Mouse (Mus musculus): ENCODE measurements at regions not wholly inside any gene's neighbourhood (a gene's known extent, or its start where the extent isn't known, plus 50 kb on each side); places are given as distances from the start of the nearest gene placed in this dataset.
A peak's percentile ranks its signal among the peaks of the same experiment; 100 is the strongest.

DNA sequence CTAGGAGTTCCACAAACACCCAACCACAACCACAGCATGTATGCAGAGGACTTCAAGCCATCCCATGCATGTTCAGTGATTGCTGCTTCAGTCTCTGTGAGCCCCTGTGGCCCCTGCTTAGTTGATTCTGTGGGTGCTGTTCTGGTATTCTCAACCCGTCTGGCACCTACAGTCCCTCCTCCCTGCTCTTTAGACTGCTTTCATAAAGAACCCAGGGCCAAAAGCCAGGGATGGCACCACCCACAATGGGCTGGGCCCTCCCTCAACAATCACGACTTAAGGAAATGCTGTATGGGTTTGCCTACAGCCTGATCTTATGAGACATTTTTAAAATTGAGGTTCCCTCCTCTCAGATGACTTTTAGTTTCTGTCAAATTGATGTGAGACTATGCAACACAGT is 58.9 kb upstream of the Bcl9 start:
- 31% methylated on average over 2 of the region's 2 CpGs for WGBS
- no peak overlapping the region for H3K27ac ChIP-seq
- H3K4me1 ChIP-seq: no peaks in the 10 kb centered on the region
- H3K4me3 ChIP-seq: no peak overlapping the region
- H3K9me3 ChIP-seq: no peaks in the 10 kb centered on the region
- no peaks in the 10 kb centered on the region for H3K27me3 ChIP-seq (ENCODE audit: insufficient read depth, poor library complexity, severe bottlenecking)
- H3K36me3 ChIP-seq: no peaks in the 10 kb centered on the region
- peak; percentile 66 for DNase-seq (ENCODE audit: low spot score)

DNA sequence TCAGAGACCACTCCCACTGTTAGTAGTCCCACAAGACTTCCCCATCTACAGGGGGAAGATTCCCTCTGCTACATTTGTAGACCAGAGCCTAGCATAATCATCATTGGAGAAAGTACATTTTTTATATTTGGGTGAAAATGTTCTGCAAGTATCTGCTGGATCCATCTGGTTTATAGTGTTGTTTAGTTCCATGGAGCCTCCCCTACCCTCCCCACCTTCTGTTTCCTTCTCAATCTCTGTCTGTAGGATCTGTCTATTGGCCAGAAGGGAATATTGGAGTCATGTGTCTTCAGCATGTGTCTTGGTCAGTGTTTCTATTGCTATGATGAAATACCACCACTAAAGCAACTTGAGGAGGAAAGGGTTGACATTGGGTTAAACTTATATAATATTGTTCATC is 57.7 kb upstream of the Bcl9 start:
- no peak overlapping the region for H3K27ac ChIP-seq
- no peak for DNase-seq (ENCODE audit: low spot score)
- no peaks in the 10 kb centered on the region for H3K4me1 ChIP-seq
- no peak overlapping the region for H3K4me3 ChIP-seq
- no peaks in the 10 kb centered on the region for H3K9me3 ChIP-seq
- no peaks in the 10 kb centered on the region for H3K27me3 ChIP-seq (ENCODE audit: insufficient read depth, poor library complexity, severe bottlenecking)
- no peaks in the 10 kb centered on the region for H3K36me3 ChIP-seq

DNA sequence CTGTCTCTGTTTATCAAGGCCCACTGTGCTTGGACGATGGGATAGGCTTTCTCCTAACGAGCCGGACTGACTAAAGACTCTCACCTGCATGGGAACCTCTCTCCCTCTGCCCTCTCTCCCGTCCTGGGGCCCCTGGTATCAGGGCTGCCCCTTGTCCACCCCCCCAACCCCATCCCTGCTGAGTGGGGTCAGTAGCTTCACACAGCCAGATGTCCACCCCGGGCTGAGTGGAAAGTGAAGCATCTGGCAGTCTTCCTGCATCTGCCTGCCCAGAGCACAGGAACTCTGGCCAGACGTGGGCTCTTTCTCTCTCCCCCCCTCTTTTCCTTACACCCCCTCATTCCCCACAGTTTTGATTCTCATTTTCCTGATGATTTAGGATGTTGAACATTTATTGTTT is 56.1 kb upstream of the Bcl9 start:
- WGBS: 61% methylated on average over 6 of the region's 6 CpGs
- Histone ChIP-seq H3K36me3 (no peaks in the 10 kb centered on the region), H3K4me3 (no peak overlapping the region), H3K9me3 (no peaks in the 10 kb centered on the region), H3K27me3 (ENCODE audit: insufficient read depth, poor library complexity, severe bottlenecking) (no peaks in the 10 kb centered on the region), H3K27ac (no peak overlapping the region), H3K4me1 (no peaks in the 10 kb centered on the region)
- peak; percentile 58 for DNase-seq (ENCODE audit: low spot score)

DNA sequence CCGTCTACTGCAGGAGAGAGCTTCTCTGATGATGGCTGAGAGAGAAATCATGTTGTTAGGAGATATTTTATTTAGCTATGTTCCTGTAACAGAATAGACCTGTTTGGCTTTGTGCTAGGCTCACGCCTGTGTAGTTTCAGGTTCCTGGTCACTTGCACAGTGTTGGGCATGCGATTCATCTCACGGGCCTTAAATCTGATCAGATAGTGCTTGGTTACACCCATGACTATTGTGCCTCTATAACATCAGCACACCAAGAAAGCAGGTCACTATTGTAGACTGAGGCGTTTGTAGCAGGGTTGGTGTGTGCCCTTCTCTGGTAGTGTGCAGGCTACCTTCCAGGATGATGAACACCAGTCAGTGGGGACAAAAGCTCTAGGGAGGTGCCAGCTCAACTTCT is 54.3 kb upstream of the Bcl9 start:
- no peaks in the 10 kb centered on the region for H3K4me1 ChIP-seq
- no peaks in the 10 kb centered on the region for H3K36me3 ChIP-seq
- H3K9me3 ChIP-seq: no peaks in the 10 kb centered on the region
- no peaks in the 10 kb centered on the region for H3K27me3 ChIP-seq (ENCODE audit: insufficient read depth, poor library complexity, severe bottlenecking)
- no peak overlapping the region for H3K27ac ChIP-seq
- WGBS: 88% methylated on average over 5 of the region's 5 CpGs
- no peak overlapping the region for H3K4me3 ChIP-seq
- DNase-seq (ENCODE audit: low spot score): peak; percentile 63

DNA sequence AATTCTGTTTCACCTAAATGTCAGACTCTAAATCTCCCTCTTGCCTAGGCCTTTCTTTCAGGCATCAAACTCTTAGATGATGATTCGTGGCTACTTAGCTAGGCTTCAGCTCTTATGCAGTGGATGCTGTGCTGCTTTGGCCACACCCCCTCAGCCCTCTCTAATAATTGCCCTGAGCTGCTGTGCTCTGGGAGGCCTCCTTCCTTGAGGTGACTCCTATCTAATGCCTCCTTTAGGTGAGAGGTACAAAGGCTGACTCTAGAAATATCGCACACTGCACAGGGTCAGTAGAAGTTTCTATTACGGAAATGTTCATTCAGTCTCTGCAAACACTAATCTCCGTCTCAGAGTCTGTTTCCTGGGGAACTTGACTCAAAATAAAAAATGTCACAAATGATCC is 51.7 kb upstream of the Bcl9 start:
- Histone ChIP-seq H3K4me1 (no peaks in the 10 kb centered on the region), H3K36me3 (no peaks in the 10 kb centered on the region), H3K27ac (no peak overlapping the region), H3K27me3 (ENCODE audit: insufficient read depth, poor library complexity, severe bottlenecking) (no peaks in the 10 kb centered on the region), H3K9me3 (no peaks in the 10 kb centered on the region), H3K4me3 (no peak overlapping the region)
- no peak for DNase-seq (ENCODE audit: low spot score)
- 69% methylated on average over 4 of the region's 4 CpGs for WGBS

All from heart, embryonic 10.5 days (tissue).